Mouse (Mus musculus) liver, embryonic 14.5 days (tissue): ENCODE results near the gene Gpr1. TPM values are rescaled to one million over a fixed set of nuclear protein-coding genes. Genes with fewer than 3 reads are reported as not detected.

ENCODE experiments used
- ATAC-seq: fragments of 200-750 bp; cut with Nextera tagmentation; 2 replicates; pipeline ENCODE4 v1.8.0; 2017; ENCODE audit warnings: moderate number of reproducible peaks, mild to moderate bottlenecking, moderate library complexity; ENCODE audit not compliant: insufficient read depth
- DNase-seq, 3 experiments: peaks; one replicate each; pipeline ENCODE4 v3.0.0-alpha.2; 2012 to 2013; ENCODE audit warnings: low read depth in 3 of 3, low spot score in 3 of 3
- H3K27ac ChIP-seq: fragments of 300-500 bp; sonication (generic); 2 replicates; pipeline ENCODE4 v1.5.1; 2014; ENCODE audit warnings: moderate library complexity, mild to moderate bottlenecking, control low read depth, inconsistent platforms
- H3K27me3 ChIP-seq: fragments of 300-500 bp; sonication (generic); 2 replicates; pipeline ENCODE4 v1.6.1; 2014; ENCODE audit warnings: mild to moderate bottlenecking, low read length, moderate library complexity; ENCODE audit not compliant: control insufficient read depth, insufficient read depth
- H3K36me3 ChIP-seq: fragments of 300-500 bp; sonication (generic); replicated peaks from 2 replicates; pipeline ENCODE4 v1.6.1; 2014; ENCODE audit warnings: low read depth; ENCODE audit not compliant: control insufficient read depth, insufficient read depth
- H3K4me1 ChIP-seq, 2 experiments: fragments of 200-500 bp in 1 of 2; fragments of 300-500 bp in 1 of 2; sonication (generic) in 1 of 2; replicated peaks; 2 replicates each; pipeline ENCODE4 v1.6.1; 2012 to 2014; ENCODE audit warnings: antibody characterized with exemption in 1 of 2, inconsistent platforms in 1 of 2, low read length in 1 of 2; ENCODE audit not compliant: control insufficient read depth in 2 of 2, insufficient read depth in 2 of 2
- H3K4me2 ChIP-seq: fragments of 300-500 bp; sonication (generic); 2 replicates; pipeline ENCODE4 v1.6.1; 2014; ENCODE audit warnings: low read depth, mild to moderate bottlenecking, control low read depth, moderate library complexity
- H3K4me3 ChIP-seq, 2 experiments: fragments of 200-500 bp in 1 of 2; fragments of 300-500 bp in 1 of 2; sonication (generic) in 1 of 2; 2 replicates each; pipeline ENCODE4 v1.5.1; 2012 to 2014; ENCODE audit warnings: low read depth in 2 of 2, low read length in 2 of 2, mild to moderate bottlenecking in 2 of 2, control low read depth in 1 of 2, inconsistent platforms in 1 of 2, moderate library complexity in 1 of 2; ENCODE audit not compliant: insufficient read depth in 1 of 2
- H3K9ac ChIP-seq: fragments of 300-500 bp; sonication (generic); replicated peaks from 2 replicates; pipeline ENCODE4 v1.6.1; 2014; ENCODE audit warnings: mild to moderate bottlenecking, control low read depth, moderate library complexity
- H3K9me3 ChIP-seq: fragments of 300-500 bp; sonication (generic); 2 replicates; pipeline ENCODE4 v1.6.1; 2016; ENCODE audit warnings: low read length, mixed read lengths; ENCODE audit not compliant: control insufficient read depth
- CTCF ChIP-seq: IDR thresholded peaks from 2 replicates; pipeline ENCODE4 v1.5.1; 2016; ENCODE audit warnings: antibody characterized with exemption, low read depth, control low read depth
- EP300 ChIP-seq: IDR thresholded peaks from 2 replicates; pipeline ENCODE4 v1.6.1; 2016; ENCODE audit warnings: antibody characterized with exemption, low read depth
- WGBS: fragments of 180-500 bp; shearing (Covaris S2); extraction: QIAGEN DNeasy Blood & Tissue Kit; methylation state at CpG from one replicate; pipeline ENCODE4 v1.1.7; 2014; ENCODE audit not compliant: insufficient replicate concordance; 5-methylcytosine and 5-hydroxymethylcytosine counted together
- polyA plus RNA-seq, 2 experiments: library from polyadenylated mRNA; depleted of rRNA in 1 of 2; stranded (reverse) in 1 of 2; unstranded in 1 of 2; fragments of >200 nt; fragmentation: Nextera tagmentation in 1 of 2; extraction: Ambion mirVana in 1 of 2; gene quantifications; 2 replicates each; pipeline versions ENCODE4 v1.2.1 to v1.2.3; 2012 to 2014

Gpr1 gene
- polyA plus RNA-seq (2012; rRNA removed) (not detected in 2 replicates), polyA plus RNA-seq (2014; fragmentation: Nextera tagmentation; extraction: Ambion mirVana) (not detected in 2 replicates)

DNA sequence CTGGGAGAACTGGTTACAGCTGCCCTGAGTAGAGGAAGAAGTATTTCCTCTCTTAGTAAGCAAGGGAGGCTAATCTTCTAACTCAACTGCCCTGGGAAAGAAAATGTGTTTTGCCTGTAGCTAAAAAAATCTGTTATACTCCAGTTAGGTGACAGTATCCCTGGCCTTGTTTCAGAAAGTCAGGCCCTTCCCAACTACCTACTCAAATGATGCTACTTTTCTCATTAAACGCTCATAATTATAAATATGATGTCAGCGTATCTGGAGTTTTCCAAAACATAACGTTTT, at the start of gene Gpr1:
Gene Gpr1, minus strand, starts transcription at position 273 of the 288 bp plus-strand sequence.
- H3K9ac ChIP-seq, result no peak within 1 kb of the TSS
- H3K36me3 ChIP-seq, result no peaks in the 10 kb centered on the region
- DNase-seq, result no peak
- no peaks in the 10 kb centered on the region; the same call in none of the 2 replicates for H3K27me3 ChIP-seq
- WGBS, result 37% methylated on average over 3 of the region's 3 CpGs
- H3K9me3 ChIP-seq, result no peaks in the 10 kb centered on the region
- no peak for TF ChIP-seq CTCF
- TF ChIP-seq EP300, result no peak
- ATAC-seq, result no peak
- H3K4me2 ChIP-seq, result no peak within 1 kb of the TSS
- H3K27ac ChIP-seq, result no peak within 1 kb of the TSS
- H3K4me1 ChIP-seq, result no peaks in the 10 kb centered on the region
- no peak within 1 kb of the TSS for H3K4me3 ChIP-seq

- WGBS, result 32% methylated on average over 11 of the region's 11 CpGs
- Histone ChIP-seq H3K4me3 (no peak overlapping the region), H3K9ac (no peak overlapping the region), H3K27me3 (peaks cover 81% of the 10 kb centered on the region), H3K36me3 (no peaks in the 10 kb centered on the region), H3K4me2 (no peak overlapping the region), H3K27ac (no peak overlapping the region), H3K9me3 (no peaks in the 10 kb centered on the region), H3K4me1 (no peaks in the 10 kb centered on the region)
- TF ChIP-seq CTCF (no peak), EP300 (no peak)
- no peak for ATAC-seq
- DNase-seq, result no peak
These were observed 49.3 kb upstream of the Gpr1 start for GRCm38 (mm10) chr1:63263671-63264070.

DNA sequence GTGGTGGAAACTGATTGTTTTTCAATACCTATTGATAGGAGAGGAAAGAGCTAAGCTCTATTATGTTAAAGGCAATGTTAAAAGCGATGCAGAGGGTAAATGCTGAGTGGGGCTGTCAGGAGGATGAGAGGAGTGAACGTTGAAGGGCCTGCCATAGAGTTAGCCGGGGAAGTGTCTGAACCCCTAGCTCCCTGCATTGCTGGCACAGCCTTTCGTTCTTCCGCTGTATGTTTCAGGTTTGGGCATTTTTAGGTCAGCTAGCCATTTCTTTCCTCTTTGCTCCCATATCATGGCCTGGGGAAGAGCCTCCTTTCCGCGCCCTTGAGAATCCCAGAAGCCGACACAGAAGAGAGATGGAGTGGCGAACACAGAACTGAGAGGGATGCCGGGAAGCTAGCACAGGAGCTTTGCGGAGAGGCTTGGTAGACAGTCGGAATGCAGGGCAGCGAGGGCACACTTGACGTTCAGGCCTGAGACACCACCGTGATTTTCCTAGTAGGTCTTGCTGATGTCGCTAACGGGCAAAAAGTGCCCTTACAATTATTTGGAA, 46.8 kb upstream of the Gpr1 start:
- Histone ChIP-seq H3K4me1 (no peaks in the 10 kb centered on the region), H3K4me2 (no peak overlapping the region), H3K27me3 (peaks cover 77% of the 10 kb centered on the region), H3K9me3 (no peaks in the 10 kb centered on the region), H3K36me3 (no peaks in the 10 kb centered on the region), H3K9ac (no peak overlapping the region), H3K27ac (no peak overlapping the region), H3K4me3 (no peak overlapping the region)
- ATAC-seq, result no peak
- 43% methylated on average over 17 of the region's 17 CpGs for WGBS
- no peak for DNase-seq
- TF ChIP-seq CTCF (no peak), EP300 (no peak)

- H3K9me3 ChIP-seq, result no peaks in the 10 kb centered on the region
- H3K4me3 ChIP-seq, result no peak overlapping the region
- ATAC-seq (no peak), DNase-seq (no peak)
- H3K9ac ChIP-seq, result no peak overlapping the region
- no peak for TF ChIP-seq CTCF
- TF ChIP-seq EP300, result no peak
- no peak overlapping the region for H3K4me2 ChIP-seq
- no peaks in the 10 kb centered on the region for H3K36me3 ChIP-seq
- no peaks in the 10 kb centered on the region for H3K4me1 ChIP-seq
- H3K27me3 ChIP-seq, result peaks cover 77% of the 10 kb centered on the region
- 28% methylated on average over 5 of the region's 5 CpGs for WGBS
- no peak overlapping the region for H3K27ac ChIP-seq
These were observed 46.3 kb upstream of the Gpr1 start for GRCm38 (mm10) chr1:63260742-63261033.

DNA sequence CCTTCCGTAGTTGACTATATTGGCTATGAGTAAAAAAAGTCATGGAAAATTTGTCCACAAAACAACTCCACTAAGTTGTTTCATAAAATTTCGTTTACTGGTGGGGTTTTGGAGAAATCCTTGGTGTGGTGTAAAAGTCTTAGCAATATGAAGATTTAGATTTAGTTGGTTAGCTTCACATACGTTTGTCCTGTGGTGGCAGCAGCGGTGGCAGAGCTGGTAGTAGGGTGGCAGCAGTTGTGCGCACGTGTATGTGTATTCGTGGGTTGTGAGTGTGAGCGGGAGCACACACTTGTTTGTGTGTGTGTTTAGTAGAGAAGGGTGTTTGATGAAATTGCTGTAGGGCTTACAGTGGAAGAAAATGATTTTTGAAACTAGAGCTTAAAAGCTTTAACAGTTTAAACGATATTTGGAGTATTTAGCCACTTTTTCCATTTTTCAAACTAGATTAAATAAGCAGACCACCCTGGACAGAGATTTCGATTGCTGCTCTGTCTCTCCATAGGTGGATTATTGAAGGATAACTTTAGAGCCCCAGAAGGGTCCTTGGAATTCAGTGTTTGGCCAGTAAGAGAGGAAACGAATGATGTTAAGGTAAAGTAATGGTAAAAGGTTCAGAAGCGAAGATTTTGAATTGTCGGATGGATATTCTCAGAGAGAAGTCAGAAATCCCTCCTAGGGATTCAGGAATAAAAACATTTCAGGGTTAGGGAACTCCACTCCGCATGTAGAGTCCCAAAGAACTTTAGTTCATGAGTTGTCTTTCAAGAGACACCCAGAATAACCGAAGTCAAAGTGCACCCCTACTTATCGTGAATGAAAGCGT, 45.8 kb upstream of the Gpr1 start:
- no peak for ATAC-seq
- no peaks in the 10 kb centered on the region for H3K4me1 ChIP-seq
- no peak overlapping the region for H3K27ac ChIP-seq
- no peaks in the 10 kb centered on the region for H3K36me3 ChIP-seq
- H3K4me2 ChIP-seq, result no peak overlapping the region
- peaks cover 77% of the 10 kb centered on the region for H3K27me3 ChIP-seq
- TF ChIP-seq EP300, result no peak
- TF ChIP-seq CTCF, result no peak
- DNase-seq, result no peak
- WGBS, result 35% methylated on average over 17 of the region's 17 CpGs
- no peak overlapping the region for H3K9ac ChIP-seq
- H3K4me3 ChIP-seq, result no peak overlapping the region
- no peaks in the 10 kb centered on the region for H3K9me3 ChIP-seq
